Mouse (Mus musculus) embryonic facial prominence, embryonic 11.5 days (tissue): ENCODE measurements at regions not wholly inside any gene's neighbourhood (a gene's known extent, or its start where the extent isn't known, plus 50 kb on each side); places are given as distances from the start of the nearest gene placed in this dataset.

Source experiments
- ATAC-seq: fragments of 200-750 bp; cut with Nextera tagmentation; replicated peaks from 2 replicates; pipeline ENCODE4 v1.8.0; 2017; ENCODE audit warnings: low read depth; ENCODE audit not compliant: insufficient number of reproducible peaks, low FRiP score, low TSS enrichment
- DNase-seq: peaks from one replicate; pipeline ENCODE4 v3.0.0-alpha.2; 2015; ENCODE audit warnings: low spot score
- H3K27ac ChIP-seq: fragments of 300-500 bp; sonication (generic); replicated peaks from 2 replicates; pipeline ENCODE4 v1.5.1; 2014; ENCODE audit warnings: mild to moderate bottlenecking, low read depth, low read length, control low read depth
- H3K27me3 ChIP-seq: fragments of 300-500 bp; sonication (generic); 2 replicates; pipeline ENCODE4 v1.6.1; 2014; ENCODE audit warnings: mild to moderate bottlenecking, low read length, moderate library complexity, mixed read lengths; ENCODE audit not compliant: control insufficient read depth, insufficient read depth
- H3K36me3 ChIP-seq: fragments of 300-500 bp; sonication (generic); replicated peaks from 2 replicates; pipeline ENCODE4 v1.6.1; 2014; ENCODE audit warnings: low read depth, mild to moderate bottlenecking, low read length, moderate library complexity, mixed read lengths; ENCODE audit not compliant: control insufficient read depth, insufficient read depth
- H3K4me1 ChIP-seq: fragments of 300-500 bp; sonication (generic); 2 replicates; pipeline ENCODE4 v1.6.1; 2014; ENCODE audit warnings: low read length, mixed read lengths; ENCODE audit not compliant: control insufficient read depth, insufficient read depth
- H3K4me2 ChIP-seq: fragments of 300-500 bp; sonication (generic); 2 replicates; pipeline ENCODE4 v1.6.1; 2014; ENCODE audit warnings: low read depth, mild to moderate bottlenecking, control low read depth, low read length, moderate library complexity
- H3K4me3 ChIP-seq: fragments of 300-500 bp; sonication (generic); 2 replicates; pipeline ENCODE4 v1.5.1; 2014; ENCODE audit warnings: low read depth, low read length, control low read depth
- H3K9ac ChIP-seq: fragments of 300-500 bp; sonication (generic); replicated peaks from 2 replicates; pipeline ENCODE4 v1.6.1; 2014; ENCODE audit warnings: mild to moderate bottlenecking, control low read depth, low read length
- H3K9me3 ChIP-seq: fragments of 300-500 bp; sonication (generic); replicated peaks from 2 replicates; pipeline ENCODE4 v1.6.1; 2016; ENCODE audit warnings: mild to moderate bottlenecking, low read length, inconsistent platforms, mixed read lengths; ENCODE audit not compliant: control insufficient read depth
- WGBS: fragments of 180-500 bp; shearing (Covaris S2); extraction: QIAGEN DNeasy Blood & Tissue Kit; methylation state at CpG from one replicate; pipeline ENCODE4 v1.1.7; 2014; 5-methylcytosine and 5-hydroxymethylcytosine counted together

DNA sequence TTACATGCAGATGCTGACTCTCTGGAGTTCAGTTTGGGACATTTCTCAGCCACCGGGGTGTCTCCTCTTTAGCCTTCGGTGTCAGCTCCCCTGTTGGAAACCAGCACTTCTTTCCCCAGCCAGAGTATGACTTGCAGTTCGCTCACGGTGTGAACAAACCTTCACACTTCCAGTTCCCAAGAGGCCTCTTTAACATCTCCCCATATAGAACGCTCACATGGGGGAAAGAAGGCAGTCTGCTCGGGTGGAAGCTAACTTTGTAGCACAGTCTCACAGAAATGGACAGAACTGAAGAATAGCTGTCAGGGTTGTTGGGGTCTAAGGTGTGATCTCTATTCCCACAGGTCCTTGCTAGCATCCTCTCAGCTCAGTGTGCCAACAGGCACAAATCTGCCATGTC is 502.4 kb upstream of the Jmjd1c start:
- ATAC-seq (no peak), DNase-seq (no peak)
- H3K36me3 ChIP-seq, result no peaks in the 10 kb centered on the region
- no peak overlapping the region for H3K4me2 ChIP-seq
- no peak overlapping the region for H3K4me3 ChIP-seq
- H3K27me3 ChIP-seq, result no peaks in the 10 kb centered on the region
- H3K4me1 ChIP-seq, result no peaks in the 10 kb centered on the region
- H3K9ac ChIP-seq, result no peak overlapping the region
- WGBS, result 71% methylated on average over 6 of the region's 6 CpGs
- no peaks in the 10 kb centered on the region for H3K9me3 ChIP-seq
- H3K27ac ChIP-seq, result no peak overlapping the region

- ATAC-seq, result no peak
- H3K9ac ChIP-seq, result no peak overlapping the region
- H3K4me2 ChIP-seq, result no peak overlapping the region
- no peaks in the 10 kb centered on the region for H3K9me3 ChIP-seq
- no peaks in the 10 kb centered on the region for H3K36me3 ChIP-seq
- H3K27me3 ChIP-seq, result no peaks in the 10 kb centered on the region
- H3K4me3 ChIP-seq, result no peak overlapping the region
- WGBS, result 90% methylated on average over 4 of the region's 4 CpGs
- DNase-seq, result no peak
- H3K27ac ChIP-seq, result no peak overlapping the region
- H3K4me1 ChIP-seq, result no peaks in the 10 kb centered on the region
Observed at GRCm38 (mm10) chr10:66597952-66598351, 498.0 kb upstream of the Jmjd1c start.

DNA sequence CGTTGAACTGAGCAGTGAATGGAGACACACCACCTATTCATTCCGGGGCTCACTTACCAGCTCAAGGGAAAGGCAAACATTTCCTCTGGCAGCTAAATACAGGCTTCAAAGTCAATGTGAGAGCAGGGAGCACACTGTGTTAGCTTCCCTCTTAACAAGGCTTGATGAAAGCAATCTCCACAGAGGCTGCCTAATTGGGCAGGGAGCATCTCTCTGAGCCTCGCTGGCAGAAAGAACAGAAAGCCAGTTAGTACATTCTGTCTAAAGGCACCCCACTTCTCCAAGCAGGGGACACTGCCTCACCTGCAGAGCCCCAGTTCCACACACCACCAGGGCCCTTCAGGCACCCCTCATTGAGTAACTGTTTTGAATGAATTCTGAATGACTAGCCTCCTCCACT is 488.8 kb upstream of the Jmjd1c start:
- no peak overlapping the region for H3K4me2 ChIP-seq
- H3K9ac ChIP-seq, result no peak overlapping the region
- no peaks in the 10 kb centered on the region for H3K36me3 ChIP-seq
- 58% methylated on average over 3 of the region's 3 CpGs for WGBS
- no peaks in the 10 kb centered on the region for H3K27me3 ChIP-seq
- H3K9me3 ChIP-seq, result no peaks in the 10 kb centered on the region
- DNase-seq, result no peak
- no peak overlapping the region for H3K27ac ChIP-seq
- no peak for ATAC-seq
- H3K4me3 ChIP-seq, result no peak overlapping the region
- H3K4me1 ChIP-seq, result no peaks in the 10 kb centered on the region

- no peak for DNase-seq
- Histone ChIP-seq H3K27me3 (no peaks in the 10 kb centered on the region), H3K9ac (no peak overlapping the region), H3K4me3 (no peak overlapping the region), H3K27ac (no peak overlapping the region), H3K4me2 (no peak overlapping the region), H3K4me1 (no peaks in the 10 kb centered on the region), H3K9me3 (no peaks in the 10 kb centered on the region), H3K36me3 (no peaks in the 10 kb centered on the region)
- ATAC-seq, result no peak
- 64% methylated on average over 3 of the region's 3 CpGs for WGBS
Observed at GRCm38 (mm10) chr10:66616280-66616679, 479.6 kb upstream of the Jmjd1c start.

DNA sequence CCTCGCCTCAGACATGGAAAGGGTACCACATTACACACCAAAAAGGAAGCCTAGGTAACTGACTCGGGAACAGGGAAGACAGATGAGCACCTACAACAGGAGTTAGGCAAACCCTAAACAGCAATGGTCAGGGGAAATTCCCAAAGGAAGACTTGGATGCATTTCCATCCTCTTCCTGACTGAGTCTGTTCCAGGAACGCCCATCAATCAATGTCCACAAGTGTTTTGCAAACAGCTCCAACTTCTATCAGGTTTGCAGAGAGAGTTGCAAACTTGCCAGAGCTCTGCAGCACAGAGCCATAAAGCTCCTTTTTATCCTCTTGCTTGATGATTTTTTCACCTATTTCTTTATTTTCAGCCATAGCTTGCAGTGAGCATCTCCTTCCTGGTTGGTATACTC is 464.9 kb upstream of the Jmjd1c start:
- Histone ChIP-seq H3K4me2 (no peak overlapping the region), H3K27ac (no peak overlapping the region), H3K4me1 (no peaks in the 10 kb centered on the region), H3K27me3 (no peaks in the 10 kb centered on the region), H3K4me3 (no peak overlapping the region), H3K9me3 (no peaks in the 10 kb centered on the region), H3K36me3 (no peaks in the 10 kb centered on the region), H3K9ac (no peak overlapping the region)
- 81% methylated on average over 3 of the region's 3 CpGs for WGBS
- ATAC-seq, result no peak
- no peak for DNase-seq

GRCm38 (mm10) chr10:66640890-66641847 is 454.8 kb upstream of the Jmjd1c start:
- 69% methylated on average over 24 of the region's 24 CpGs for WGBS

GRCm38 (mm10) chr10:66641966-66642365 is 454.0 kb upstream of the Jmjd1c start:
- DNase-seq (no peak), ATAC-seq (no peak)
- 91% methylated on average over 6 of the region's 6 CpGs for WGBS
- Histone ChIP-seq H3K27me3 (no peaks in the 10 kb centered on the region), H3K27ac (no peak overlapping the region), H3K36me3 (no peaks in the 10 kb centered on the region), H3K9me3 (no peaks in the 10 kb centered on the region), H3K4me2 (no peak overlapping the region), H3K9ac (no peak overlapping the region), H3K4me3 (no peak overlapping the region), H3K4me1 (no peaks in the 10 kb centered on the region)

More at GRCm38 (mm10) chr10:66640890-66641847, 454.8 kb upstream of the Jmjd1c start:
- H3K27me3 ChIP-seq, result no peaks in the 10 kb centered on the region
- DNase-seq, result peak; percentile 1
- ATAC-seq, result no peak
- H3K4me2 ChIP-seq, result no peak overlapping the region
- no peaks in the 10 kb centered on the region for H3K4me1 ChIP-seq
- no peak overlapping the region for H3K4me3 ChIP-seq
- no peak overlapping the region for H3K9ac ChIP-seq
- no peaks in the 10 kb centered on the region for H3K36me3 ChIP-seq
- no peak overlapping the region for H3K27ac ChIP-seq
- H3K9me3 ChIP-seq, result no peaks in the 10 kb centered on the region

DNA sequence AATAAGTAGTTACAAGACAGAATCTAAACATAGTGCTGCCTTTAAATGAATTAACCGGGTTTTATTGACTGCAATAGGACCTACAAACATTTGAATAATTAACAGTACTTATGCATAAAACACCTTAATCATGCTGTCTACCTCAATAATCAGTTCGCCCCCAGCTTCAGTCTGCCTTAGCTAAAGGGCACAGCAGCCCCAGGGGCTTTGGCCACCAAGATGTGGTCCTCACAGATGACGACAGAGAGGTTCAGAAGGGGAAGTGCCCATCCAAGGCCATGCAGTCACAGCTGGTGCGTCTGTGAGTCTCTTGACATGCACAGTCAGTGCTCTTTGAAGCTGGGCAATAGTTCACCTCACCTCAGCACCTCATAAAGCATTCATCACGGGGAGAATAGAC is 452.8 kb upstream of the Jmjd1c start:
- no peaks in the 10 kb centered on the region for H3K27me3 ChIP-seq
- no peak overlapping the region for H3K4me3 ChIP-seq
- no peak overlapping the region for H3K4me2 ChIP-seq
- no peaks in the 10 kb centered on the region for H3K9me3 ChIP-seq
- 74% methylated on average over 5 of the region's 5 CpGs for WGBS
- H3K36me3 ChIP-seq, result no peaks in the 10 kb centered on the region
- H3K27ac ChIP-seq, result no peak overlapping the region
- ATAC-seq, result no peak
- no peak overlapping the region for H3K9ac ChIP-seq
- H3K4me1 ChIP-seq, result no peaks in the 10 kb centered on the region
- no peak for DNase-seq
